Mouse (Mus musculus) lung, postnatal 10 days (tissue): ENCODE measurements around the gene Nek9.

Source experiments
- DNase-seq: peaks from one replicate; pipeline ENCODE4 v3.0.0; 2021

The Nek9 gene

DNA sequence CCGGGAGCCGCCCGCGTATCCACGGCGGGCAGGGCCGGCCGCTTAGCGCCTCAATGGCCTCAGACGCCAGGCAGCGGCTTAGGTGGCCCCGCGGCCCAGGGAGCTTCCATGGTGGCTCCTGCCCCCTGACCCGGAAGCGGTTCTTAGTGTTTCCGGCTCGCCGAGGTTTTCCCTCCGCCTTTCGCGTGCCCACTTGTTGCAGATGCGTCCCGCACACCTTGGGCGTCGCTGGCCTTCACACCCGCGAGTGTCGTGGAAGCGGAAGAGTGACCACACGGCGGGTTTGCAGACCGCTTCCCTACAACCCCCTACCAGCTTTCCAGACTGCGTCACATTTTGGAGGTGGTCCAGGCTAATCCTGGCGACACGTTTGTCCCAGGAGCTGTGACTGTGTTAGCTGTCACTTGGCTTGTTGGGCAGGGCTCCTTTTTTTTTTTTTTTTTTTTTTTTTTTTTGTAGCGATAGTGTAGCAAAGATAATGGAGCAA lies at the start of gene Nek9:
Nek9 (minus strand) TSS at position 120 of the 487 bp plus-strand sequence.
- DNase-seq, result peak; percentile 96

- DNase-seq, result no peak
Observed at GRCm38 (mm10) chr12:85385995-85386375, 46.8 kb upstream of the Nek9 start.

DNA sequence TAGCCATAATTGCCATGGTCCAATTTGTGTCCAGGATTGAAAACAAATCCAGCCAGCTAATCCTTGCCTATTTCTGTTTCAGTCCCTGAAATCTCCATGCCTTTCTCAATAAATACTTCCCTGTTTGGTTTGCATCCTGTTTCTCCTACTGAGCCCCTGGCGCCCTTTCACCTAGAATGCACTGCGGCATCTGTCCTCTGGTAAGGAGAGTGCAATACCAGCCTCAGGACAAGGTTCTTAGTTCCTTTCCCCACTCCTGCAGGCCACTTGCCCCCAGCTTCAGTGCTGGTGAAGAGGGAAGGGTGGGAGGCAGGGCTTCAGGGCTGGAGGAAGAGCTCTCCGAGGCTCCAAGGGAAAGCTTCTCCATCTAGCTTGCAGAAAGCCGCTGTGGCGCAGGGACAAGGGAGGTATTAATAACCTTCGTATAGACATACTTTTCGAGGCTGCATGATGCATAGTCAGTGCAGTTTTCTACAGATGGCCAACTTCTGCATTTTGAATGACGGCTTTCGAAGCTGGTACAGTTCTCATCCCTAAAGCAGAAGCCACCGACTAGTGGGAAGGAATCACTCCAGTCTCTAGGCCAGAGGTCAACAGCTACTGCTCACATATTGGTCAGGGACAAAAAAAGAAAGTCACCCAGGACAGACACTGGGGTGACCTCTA lies 46.3 kb upstream of the Nek9 start:
- DNase-seq, result no peak

DNA sequence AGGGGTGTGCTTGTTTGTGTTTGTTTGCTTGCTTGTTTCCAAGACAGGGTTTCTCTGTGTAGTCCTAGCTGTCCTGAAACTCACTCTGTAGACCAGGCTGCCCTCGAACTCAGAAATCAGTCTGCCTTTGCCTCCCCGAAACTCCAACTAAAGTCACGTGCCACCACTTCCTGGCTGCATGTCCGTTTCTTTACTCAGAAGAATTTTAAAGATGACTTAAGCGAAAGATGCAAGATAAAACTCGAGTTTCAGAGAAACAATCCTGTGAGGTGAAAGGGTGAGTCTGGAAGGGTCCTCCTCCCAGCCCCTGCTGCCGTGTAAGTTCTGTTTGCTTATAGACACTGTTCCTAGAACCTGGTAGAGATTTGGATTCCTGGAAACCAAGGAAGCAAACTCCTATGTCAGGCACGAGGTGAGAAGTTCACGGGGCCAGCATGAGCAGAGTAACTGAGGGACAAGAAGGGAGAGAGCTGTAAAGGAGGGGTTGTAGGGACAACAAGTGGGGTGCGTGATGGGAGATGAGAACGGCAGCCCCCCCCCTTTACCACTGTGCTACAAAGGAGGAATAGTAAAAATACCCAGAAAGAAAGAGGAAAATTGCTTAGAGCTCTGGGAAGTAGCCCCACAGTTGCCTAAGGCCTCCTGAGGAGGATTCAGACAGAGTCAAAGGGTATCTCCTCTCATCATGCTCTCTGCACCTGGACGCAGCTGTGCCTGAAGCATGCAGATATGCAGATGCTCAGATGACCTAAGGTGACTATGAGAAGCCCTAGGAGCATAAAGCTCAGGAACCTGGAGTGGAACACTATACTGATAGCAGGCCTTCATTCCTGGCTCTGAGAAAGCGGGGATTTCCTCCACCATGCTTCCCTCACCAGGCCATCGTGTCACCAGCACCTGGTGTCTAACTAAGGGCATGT lies 43.9 kb upstream of the Nek9 start:
- no peak for DNase-seq

DNA sequence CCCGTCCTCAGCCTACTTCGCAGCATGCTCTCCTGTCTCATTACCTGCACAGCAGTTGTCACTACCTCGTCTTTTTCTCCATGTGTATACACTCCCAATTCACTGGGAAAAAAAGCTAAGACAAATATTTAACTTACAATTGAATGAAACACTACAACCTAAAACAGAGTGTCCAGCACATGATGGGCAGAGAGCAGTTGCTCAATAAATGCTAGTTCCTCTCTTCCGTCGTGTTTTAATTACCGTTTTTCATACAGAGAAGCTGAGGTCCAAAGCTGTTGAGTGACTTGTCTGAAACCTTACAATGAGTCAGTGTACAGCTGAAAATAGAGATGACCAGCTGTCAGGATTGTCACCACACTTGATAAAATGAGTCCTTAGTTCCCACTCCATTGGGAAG lies 42.4 kb upstream of the Nek9 start:
- DNase-seq, result no peak

- DNase-seq, result no peak
Observed at GRCm38 (mm10) chr12:85380942-85381341, 41.8 kb upstream of the Nek9 start.

DNA sequence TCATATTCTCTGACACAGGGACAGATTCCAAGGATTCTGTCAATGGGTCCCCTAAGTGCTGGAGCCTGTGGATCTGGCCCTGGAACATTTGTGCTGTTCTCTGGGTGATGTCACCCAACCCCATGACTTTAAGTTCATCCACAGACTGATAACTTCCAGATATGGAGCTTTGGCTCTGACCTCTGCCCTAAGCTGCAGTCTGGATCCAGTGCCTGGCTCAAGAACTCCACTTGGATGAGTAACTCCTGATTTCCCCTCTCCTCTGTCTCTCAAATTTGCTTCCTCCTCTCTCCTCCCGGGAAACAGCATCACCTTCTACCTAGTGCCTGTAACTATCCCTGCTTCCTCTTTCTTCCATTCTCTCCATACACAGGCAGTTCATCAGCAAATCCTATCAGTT lies 41.1 kb upstream of the Nek9 start:
- no peak for DNase-seq

DNA sequence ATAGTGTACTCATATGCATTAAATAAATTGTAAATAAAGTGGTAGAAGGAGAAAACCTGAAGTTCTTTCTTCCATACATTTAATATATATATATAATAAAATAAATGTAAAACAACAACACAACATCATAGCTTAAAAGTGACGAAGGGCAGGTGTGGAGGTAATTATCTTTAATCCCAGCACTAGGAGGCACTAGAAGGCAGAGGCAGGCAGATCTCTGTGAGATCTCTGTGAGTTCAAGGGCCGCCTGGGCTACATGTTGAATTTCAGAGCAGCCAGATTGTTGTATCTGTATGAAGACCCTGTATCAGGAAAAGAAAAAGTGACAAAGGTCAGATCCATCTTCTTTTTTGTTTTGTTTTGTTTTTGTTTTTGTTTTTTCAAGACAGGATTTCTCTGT lies 39.1 kb upstream of the Nek9 start:
- DNase-seq, result no peak

DNA sequence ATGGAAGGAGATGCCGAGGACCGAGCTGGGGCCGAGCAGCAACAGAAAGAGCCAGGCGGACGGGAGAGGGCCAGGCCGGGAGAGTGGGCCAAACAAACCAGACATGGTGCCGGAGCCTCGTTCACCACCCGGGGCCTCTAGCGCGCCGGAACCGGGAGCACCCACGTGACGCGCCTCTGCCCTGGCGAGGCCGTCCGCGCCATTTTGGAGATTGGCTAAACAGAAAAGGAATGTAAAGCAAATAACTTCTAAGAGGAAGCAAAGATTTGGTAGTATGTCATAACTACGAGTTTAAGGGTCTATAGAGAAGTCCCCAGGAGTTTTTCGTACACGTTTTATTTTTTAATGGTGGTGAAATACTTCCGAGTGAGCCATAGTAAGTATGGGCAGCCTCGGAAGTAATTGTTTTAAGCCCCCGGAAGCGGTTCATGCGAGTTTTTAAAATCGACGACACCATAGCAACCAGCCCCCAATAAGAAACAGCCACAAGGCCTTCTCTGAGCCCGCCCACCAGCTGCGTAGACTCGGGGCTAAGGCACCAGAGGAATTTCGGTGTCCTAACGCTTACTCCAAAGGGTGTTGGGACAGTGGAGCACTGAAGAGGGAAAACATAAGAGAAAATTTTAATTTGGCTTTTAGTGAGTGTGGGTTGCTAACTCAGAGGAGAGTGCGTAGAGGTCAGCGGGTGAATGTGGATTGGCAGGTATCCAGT lies 35.6 kb upstream of the Nek9 start, which contains the start of gene Tmed10:
Tmed10 (minus strand) TSS at position 287 of the 712 bp plus-strand sequence.
- DNase-seq, result peak; percentile 95

GRCm38 (mm10) chr12:85373591-85374560 lies 34.7 kb upstream of the Nek9 start:
- DNase-seq, result peak; percentile 79

GRCm38 (mm10) chr12:85372068-85372665 lies 33.0 kb upstream of the Nek9 start:
- no peak for DNase-seq

DNA sequence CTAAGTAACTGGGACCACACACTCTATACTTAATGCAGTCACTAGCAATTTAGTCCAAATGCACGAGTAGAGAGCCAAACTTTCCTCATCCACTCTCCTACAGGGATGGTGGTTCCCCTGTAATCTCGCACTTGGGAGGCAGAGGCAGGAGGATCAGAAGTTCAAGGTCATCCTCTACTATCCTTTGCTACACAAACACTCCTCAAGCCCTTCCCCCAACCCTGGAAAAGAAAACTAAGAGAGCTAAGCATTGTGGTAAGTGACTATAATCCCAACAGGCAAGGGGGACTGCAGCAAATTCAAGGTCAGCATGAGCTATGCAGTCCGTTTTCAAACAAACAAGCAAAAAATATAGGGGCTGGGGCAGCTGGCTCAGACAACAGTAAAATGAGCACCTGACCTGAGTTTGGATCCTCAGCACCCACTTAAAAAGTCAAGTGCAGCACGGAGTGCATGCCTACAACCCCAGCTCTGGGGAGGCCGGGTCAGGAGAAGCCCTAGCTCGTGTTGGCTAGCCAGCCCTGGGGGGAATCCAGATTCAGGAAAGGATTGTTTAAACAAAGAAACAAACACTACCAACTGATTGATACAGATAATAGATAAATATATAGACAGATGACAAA lies 29.4 kb upstream of the Nek9 start:
- no peak for DNase-seq

- peak; percentile 58 for DNase-seq
Observed at GRCm38 (mm10) chr12:85366271-85366670, 27.1 kb upstream of the Nek9 start.

DNA sequence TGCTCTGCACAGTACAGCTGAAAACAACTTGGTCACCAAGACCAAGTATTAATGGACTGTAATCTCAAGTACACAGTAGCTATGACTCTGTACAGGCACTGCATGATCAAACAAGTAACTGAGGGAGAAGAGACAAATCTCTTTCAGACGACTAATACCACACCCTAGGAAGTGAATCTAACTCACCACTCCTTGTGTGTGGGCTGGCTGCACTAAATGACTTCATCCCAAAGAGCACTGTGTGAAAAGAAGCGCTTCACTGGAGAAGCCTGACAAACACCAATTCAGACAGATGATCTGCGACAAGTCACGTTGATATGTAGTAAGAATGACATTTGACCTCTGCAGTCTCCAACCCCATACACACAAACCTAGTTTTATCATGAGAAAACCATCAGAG lies 23.3 kb upstream of the Nek9 start:
- DNase-seq, result no peak

DNA sequence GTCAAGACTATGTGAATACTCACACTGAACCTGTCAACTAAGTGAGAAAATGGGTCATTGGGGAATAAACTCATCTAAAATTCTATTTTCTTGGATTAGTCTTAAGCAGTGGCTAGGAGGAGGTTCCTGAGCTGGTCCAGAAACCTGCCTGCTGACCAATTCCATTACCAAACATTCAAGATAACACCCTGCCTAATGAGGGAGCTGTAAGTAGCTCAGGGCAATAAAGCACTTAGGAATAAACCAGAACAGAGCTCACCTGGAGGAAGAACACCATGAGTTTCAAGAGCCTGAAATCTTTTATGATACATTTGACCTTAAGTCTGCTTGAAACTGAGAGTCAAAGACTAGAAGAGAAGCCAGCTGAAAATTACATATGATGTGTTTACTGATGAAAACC lies 22.4 kb upstream of the Nek9 start:
- DNase-seq, result no peak

DNA sequence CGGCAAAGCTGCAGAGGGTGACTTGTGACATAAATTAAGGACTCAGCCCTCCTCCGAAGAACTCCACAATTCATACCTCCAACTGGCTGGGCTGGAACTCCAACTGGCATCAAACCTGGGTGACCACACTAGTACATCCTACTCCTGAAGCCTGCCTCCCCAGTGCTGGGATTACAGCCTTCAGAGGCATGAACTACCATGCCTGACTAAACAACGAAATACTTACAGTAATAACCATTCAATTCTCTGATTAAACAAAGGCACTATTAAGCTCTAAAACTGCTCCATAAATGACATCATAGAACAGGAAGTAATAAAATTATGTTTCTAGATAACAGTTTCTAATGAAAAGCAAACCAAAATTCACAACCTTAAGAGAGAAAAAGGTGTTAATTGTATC lies 22.0 kb upstream of the Nek9 start:
- no peak for DNase-seq

DNA sequence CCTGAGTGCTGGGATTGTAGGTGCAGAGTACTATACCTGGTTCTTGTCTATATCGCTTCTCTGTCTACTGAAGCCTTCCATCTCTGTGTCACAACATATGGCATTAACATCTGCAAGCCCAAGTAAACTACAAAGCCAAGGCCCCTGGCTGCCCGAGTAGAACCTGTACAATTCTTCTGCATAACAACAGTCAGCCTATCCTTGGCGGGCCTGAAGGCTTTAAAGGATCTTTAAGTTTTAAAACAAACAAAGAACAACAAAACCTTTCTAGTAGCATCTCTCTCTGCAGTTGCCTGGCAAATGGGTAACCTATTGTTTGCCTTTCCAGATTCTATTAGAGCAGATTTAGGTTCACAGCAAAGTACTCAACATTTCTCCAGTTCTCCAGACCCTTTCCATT lies 14.9 kb upstream of the Nek9 start:
- DNase-seq, result no peak

GRCm38 (mm10) chr12:85350407-85351232 lies 11.5 kb upstream of the Nek9 start:
- DNase-seq, result peak; percentile 25

GRCm38 (mm10) chr12:85348338-85348737 lies 9.2 kb upstream of the Nek9 start:
- peak; percentile 18 for DNase-seq

GRCm38 (mm10) chr12:85347196-85347595 lies 8.0 kb upstream of the Nek9 start:
- DNase-seq, result no peak
